Mouse (Mus musculus) B cell, adult 2 months (primary cell): ENCODE results near the gene Fyb2.
"Not testable (repeated sequence)": the region's sequence is repeated elsewhere in the genome, so short reads cannot be mapped to it uniquely, and the experiment has no call there.

Source experiments
- DNase-seq, 2 experiments: peaks; one replicate each; pipeline ENCODE4 v3.0.0; 2022

Fyb2 gene

DNA sequence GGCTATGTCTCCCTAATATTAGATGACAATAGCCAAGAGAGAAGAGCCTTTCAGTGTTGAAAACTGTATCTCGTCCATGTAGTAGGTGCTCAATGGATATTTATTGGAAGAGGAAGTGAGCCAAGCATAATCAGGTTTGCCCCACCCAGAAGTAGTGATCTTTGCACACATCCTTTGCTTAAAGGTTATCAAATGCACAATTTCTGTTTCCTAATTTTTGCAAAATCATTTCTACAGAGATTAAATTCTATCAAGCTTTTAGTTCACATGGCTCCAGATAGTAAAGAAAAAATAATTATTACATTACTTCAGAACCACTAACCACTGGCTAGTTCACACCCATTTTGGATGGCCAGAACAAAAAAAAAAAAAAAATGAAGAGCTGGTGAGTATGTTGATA lies 28.6 kb downstream of the Fyb2 start:
- DNase-seq: no peak

DNA sequence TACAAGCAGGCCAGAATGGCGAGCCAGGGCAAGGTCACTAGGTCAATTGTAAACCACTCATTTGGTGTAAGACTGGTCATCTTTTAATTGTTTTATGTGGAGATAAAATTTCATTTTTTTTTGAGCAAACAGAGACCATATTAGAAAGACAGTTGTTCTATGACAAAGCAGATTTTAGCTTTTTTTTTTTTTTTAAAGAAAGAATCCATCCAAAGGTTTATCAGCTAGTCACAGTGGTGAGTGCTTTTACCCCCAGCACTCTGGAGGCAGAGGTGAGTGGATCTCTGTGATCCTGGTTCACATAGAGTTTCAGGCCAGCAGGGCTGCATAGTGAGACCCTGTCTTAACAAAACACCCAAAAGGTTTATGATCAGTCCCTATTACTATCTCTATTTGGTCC lies 31.2 kb downstream of the Fyb2 start:
- DNase-seq: no peak

DNA sequence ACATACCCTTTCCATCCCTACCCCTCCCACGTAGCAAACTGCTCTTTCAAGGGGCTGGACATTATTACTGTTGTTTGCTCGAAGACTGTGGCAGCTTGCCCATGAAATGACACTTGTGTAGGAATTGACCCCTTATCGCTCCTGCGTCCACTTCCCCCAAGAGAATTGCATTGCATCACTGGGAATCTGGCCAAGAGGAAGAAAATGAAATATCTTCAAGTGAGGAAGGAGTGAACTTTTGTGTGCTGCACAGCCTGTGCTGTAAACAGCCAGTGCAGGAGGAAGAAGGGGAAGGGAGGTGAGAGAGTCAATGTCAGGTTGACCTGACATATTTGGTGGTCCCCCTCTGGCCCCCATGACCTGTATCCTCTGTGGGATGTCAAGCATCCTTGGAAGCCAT lies 35.6 kb downstream of the Fyb2 start:
- no peak for DNase-seq

- DNase-seq: no peak
Measured at GRCm38 (mm10) chr4:104949304-104949703, 36.0 kb downstream of the Fyb2 start.

GRCm38 (mm10) chr4:104951280-104951878 lies 38.1 kb downstream of the Fyb2 start:
- no peak for DNase-seq

- no peak for DNase-seq
Measured at GRCm38 (mm10) chr4:104956691-104957090, 43.4 kb downstream of the Fyb2 start.

DNA sequence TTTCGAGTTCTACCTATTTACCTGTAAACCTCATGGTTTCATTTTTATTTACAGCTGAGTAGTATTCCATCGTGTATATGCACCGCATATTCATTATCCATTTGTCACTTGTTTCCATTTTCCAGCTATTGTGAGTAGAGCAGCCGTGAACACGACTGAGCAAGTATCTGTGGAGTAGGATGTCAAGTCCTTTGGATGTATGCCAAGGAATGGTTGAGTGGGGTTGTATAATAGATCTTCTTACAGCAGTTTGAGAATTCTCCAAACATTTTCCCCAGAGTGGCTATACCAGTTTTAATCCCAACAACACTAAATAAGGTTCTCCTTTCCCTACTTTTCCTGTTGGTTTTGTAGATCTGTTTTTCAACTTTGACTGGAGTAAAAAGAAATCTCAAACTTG lies 48.2 kb downstream of the Fyb2 start:
- no peak for DNase-seq

DNA sequence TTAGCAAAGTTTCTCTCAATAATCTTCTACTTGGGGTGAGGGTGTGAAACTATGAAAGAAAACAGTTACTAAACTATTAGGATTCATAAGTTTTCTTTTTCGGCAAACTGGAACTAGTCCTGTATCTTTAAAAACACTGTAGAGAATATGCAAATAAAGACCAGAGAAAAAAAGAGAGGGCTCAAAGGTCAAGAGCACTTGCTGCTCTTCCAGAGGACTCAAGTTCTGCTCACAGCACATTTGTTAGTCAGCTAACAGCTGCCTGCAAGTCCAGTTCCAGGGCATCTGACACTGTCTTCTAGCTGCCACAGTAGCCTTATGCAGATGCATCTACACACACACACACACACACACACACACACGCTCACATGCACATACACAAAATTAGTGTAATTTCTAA lies 59.4 kb downstream of the Fyb2 start:
- no peak for DNase-seq

GRCm38 (mm10) chr4:104975162-104975830 lies 62.0 kb downstream of the Fyb2 start:
- no peak for DNase-seq

GRCm38 (mm10) chr4:104985960-104986632 lies 72.8 kb downstream of the Fyb2 start:
- DNase-seq: no peak

DNA sequence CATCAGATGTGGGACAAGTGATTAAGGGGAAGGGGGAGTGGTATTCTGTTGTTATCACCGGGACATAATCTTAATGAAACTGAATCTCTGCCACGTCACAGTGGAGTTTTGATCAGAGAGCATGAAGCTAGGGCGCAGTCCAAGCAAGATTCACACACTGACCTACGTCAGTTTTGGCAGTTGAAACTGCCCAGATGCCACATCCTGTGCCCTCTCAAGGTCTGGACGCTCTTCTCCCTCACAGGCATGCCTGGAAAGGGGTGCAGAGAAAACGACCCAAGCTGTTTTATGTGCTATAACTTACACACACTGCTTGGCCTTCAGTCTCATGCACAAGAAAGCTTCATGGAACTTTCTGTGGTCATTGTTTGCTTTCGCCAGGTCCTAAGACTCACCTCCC lies 74.4 kb downstream of the Fyb2 start:
- no peak for DNase-seq

DNA sequence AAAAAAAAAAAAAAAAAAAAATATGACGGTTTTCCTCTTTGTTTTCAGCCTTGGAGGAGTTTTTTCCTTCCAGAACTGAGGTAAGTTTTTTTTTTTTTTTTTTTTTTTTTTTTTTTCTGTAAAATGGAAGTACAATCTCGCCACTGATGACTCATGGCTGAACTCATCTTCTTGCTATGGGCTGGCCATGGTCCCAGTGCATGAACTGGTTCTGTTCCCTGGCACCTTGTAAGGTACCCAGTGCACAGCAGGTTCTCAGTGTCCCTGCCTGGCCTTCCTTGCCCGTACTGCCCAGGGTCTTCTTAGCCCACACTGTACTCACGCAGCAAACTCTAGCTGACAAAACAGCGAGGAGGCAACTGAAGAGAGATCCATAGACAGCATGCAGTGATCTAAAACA lies 74.8 kb downstream of the Fyb2 start:
- DNase-seq: no peak

- DNase-seq: no peak
Measured at GRCm38 (mm10) chr4:104988709-104989108, 75.5 kb downstream of the Fyb2 start.

DNA sequence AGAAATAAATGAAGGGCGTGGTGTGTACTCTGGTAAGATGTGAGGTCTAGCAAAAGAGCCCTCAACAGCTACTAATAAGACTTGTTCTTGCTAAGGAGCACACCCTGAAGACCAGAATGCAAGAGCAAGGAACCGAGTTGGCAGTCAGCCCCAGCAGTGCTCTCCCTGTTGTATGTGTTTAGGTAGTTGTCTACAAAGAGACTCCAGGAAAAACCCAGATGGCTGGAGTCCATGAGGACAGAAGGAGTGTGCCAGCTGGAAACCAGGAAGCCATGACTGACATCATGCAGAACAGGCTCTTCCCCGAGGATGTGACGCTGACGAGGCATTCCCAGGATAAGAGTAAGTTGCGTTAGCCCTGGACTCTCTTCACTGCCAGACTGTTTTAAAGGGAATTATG lies 76.8 kb downstream of the Fyb2 start:
- DNase-seq: no peak

DNA sequence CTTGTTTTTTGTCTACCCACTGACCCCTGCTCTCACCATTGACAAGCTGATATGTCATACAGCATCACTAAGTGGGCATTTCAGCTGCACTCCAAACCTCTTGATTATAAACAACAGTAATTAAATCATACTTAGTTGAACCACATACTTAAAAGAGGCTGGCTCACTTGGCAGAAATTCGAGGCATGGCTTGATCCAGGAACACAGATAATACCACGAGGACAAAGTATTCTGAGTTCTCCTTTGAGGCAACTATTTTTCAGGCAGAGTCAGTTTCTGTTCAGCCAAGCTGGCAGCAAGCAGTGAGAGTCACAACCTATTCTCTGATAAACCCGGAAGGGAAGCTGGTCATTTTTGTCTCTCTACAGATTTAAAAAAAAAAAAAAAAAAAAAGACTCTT lies 77.4 kb downstream of the Fyb2 start:
- no peak for DNase-seq

GRCm38 (mm10) chr4:104992271-104992670 lies 79.0 kb downstream of the Fyb2 start:
- no peak for DNase-seq

DNA sequence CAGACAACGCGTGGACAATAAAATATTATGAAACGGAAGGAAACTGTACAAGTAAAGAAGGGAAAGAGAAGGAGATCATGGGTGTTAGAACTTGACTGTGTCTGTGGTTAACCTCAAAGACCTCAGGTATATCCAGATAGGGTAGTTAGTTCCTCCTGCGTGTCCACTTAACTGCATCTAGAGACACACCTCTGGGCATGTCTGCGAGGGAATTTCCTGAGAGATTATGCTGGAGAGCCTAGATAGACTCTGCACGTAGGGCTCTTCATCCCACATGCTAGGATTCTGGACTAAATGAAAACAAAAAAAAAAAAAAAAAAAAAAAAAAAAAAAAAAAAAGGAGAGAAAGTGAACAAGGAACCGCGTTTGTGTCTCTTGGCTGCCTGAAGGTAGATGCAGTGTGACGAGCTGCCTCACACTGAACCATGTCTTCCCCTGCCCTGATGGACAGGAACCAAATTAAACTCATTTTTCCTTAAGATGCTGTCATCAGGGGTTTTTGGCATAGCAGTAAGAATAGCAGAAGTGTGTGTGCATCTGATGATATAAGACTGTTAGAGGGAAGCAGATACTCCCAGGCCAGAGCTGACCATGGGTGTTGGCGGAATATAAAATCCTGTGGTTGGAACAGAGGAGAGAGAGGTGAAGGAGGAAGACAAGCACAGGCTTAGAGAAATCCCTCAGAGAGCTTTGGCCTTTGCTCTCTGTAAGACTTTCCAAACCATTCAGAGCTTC lies 80.1 kb downstream of the Fyb2 start:
- no peak for DNase-seq

- DNase-seq: no peak
Measured at GRCm38 (mm10) chr4:104999702-105000101, 86.4 kb downstream of the Fyb2 start.

GRCm38 (mm10) chr4:105001736-105002135 lies 88.5 kb downstream of the Fyb2 start:
- no peak for DNase-seq

- no peak for DNase-seq
Measured at GRCm38 (mm10) chr4:105004135-105004534, 90.9 kb downstream of the Fyb2 start.

GRCm38 (mm10) chr4:105004649-105005048 lies 91.4 kb downstream of the Fyb2 start:
- DNase-seq: not testable (repeated sequence)

DNA sequence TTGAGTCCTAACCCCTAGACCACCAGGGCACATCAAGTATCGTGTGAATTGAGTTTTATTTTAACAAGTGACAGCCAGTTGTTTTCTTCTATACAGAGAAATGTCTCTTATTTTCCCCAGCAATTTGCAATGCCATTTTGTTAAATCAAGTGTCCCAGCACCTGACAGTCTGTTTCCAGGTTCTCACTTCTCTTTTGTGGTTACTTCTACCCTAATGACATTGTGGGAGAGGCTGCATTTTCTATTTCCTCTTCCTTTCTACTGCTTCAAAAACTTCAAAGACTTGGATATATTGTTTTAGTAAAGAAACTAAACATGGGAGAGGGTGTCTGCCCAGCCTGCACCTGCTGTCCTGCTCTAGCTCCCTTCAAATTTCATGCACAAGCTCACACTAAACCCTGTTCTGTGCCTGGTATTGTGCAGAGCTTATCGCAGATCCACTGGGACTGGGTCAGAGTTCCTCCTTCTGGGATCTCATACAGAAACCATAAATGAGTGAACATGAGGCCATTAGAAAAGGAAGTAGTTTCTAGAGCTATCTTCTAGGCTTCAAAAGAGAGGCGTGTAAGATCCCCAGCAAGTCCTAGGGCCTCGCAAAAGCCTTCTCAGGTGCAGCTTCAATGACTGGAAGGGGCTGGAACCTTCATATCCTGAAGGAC lies 94.2 kb downstream of the Fyb2 start:
- no peak for DNase-seq

- no peak for DNase-seq
Measured at GRCm38 (mm10) chr4:105013718-105014117, 100.5 kb downstream of the Fyb2 start.
